Mouse (Mus musculus) liver, postnatal 0 days (tissue): ENCODE measurements around the gene Asxl1. TPM values are rescaled to one million over a fixed set of nuclear protein-coding genes. Genes with fewer than 3 reads are reported as not detected.

ENCODE experiments used
- ATAC-seq: fragments of 200-750 bp; cut with Nextera tagmentation; 2 replicates; pipeline ENCODE4 v1.8.0; 2017; ENCODE audit warnings: mild to moderate bottlenecking, moderate library complexity
- DNase-seq: peaks from one replicate; pipeline ENCODE4 v3.0.0-alpha.2; 2016
- H3K27ac ChIP-seq: fragments of 300-500 bp; sonication (generic); 2 replicates; pipeline ENCODE4 v1.5.1; 2014; ENCODE audit warnings: antibody characterized with exemption, moderate library complexity, mild to moderate bottlenecking, low read depth
- H3K27me3 ChIP-seq: fragments of 300-500 bp; sonication (generic); 2 replicates; pipeline ENCODE4 v1.6.1; 2014; ENCODE audit warnings: low read length, control low read depth, mixed read lengths; ENCODE audit not compliant: insufficient read depth
- H3K36me3 ChIP-seq: fragments of 300-500 bp; sonication (generic); replicated peaks from 2 replicates; pipeline ENCODE4 v1.6.1; 2014; ENCODE audit warnings: mild to moderate bottlenecking, control low read depth, low read length, moderate library complexity, mixed read lengths; ENCODE audit not compliant: insufficient read depth
- H3K4me1 ChIP-seq: fragments of 300-500 bp; sonication (generic); 2 replicates; pipeline ENCODE4 v1.6.1; 2014; ENCODE audit warnings: antibody characterized with exemption, mild to moderate bottlenecking, control low read depth; ENCODE audit not compliant: insufficient read depth
- H3K4me2 ChIP-seq: fragments of 300-500 bp; sonication (generic); 2 replicates; pipeline ENCODE4 v1.6.1; 2014; ENCODE audit warnings: low read depth, mild to moderate bottlenecking, low read length, moderate library complexity, mixed read lengths
- H3K4me3 ChIP-seq: fragments of 300-500 bp; sonication (generic); 2 replicates; pipeline ENCODE4 v1.5.1; 2014; ENCODE audit warnings: low read depth, low read length
- H3K9ac ChIP-seq: fragments of 300-500 bp; sonication (generic); replicated peaks from 2 replicates; pipeline ENCODE4 v1.6.1; 2014; ENCODE audit warnings: mild to moderate bottlenecking, moderate library complexity
- H3K9me3 ChIP-seq: fragments of 300-500 bp; sonication (generic); 2 replicates; pipeline ENCODE4 v1.6.1; 2016; ENCODE audit warnings: mild to moderate bottlenecking, control low read depth, low read length, mixed read lengths
- CTCF ChIP-seq: sonication (generic); IDR thresholded peaks from 2 replicates; pipeline ENCODE4 v1.5.1; 2016; ENCODE audit warnings: antibody characterized with exemption, low read depth
- EP300 ChIP-seq: IDR thresholded peaks from 2 replicates; pipeline ENCODE4 v1.6.1; 2016; ENCODE audit warnings: antibody characterized with exemption, low read depth, mild to moderate bottlenecking
- WGBS: fragments of 180-500 bp; shearing (Covaris S2); extraction: QIAGEN DNeasy Blood & Tissue Kit; methylation state at CpG from one replicate; pipeline ENCODE4 v1.1.7; 2014; ENCODE audit not compliant: insufficient replicate concordance; 5-methylcytosine and 5-hydroxymethylcytosine counted together
- polyA plus RNA-seq: library from polyadenylated mRNA; unstranded; fragments of >200 nt; fragmentation: Nextera tagmentation; extraction: Ambion mirVana; gene quantifications from 2 replicates; pipeline ENCODE4 v1.2.1, GENCODE M21; 2015

Gene Asxl1
- polyA plus RNA-seq: 5.1 and 5.7 TPM in 2 replicates

GRCm38 (mm10) chr2:153345454-153346220 lies at the start of gene Asxl1:
TSS of gene Asxl1 (plus strand) at chr2:153345829.
- H3K4me1 ChIP-seq: peaks cover 43% of the 10 kb centered on the region
- ATAC-seq: peak; percentile 97
- peak within 1 kb of the TSS; percentile 90 for H3K4me3 ChIP-seq
- peak; percentile 95 for DNase-seq
- under 1% methylated on average over 64 of the region's 79 CpGs for WGBS
- no peaks in the 10 kb centered on the region for H3K27me3 ChIP-seq
- H3K36me3 ChIP-seq: 0 out of 2 replicates have a peak, but pooled peaks cover 3% of the 10 kb centered on the region
- no peaks in the 10 kb centered on the region for H3K9me3 ChIP-seq
- peak within 1 kb of the TSS; percentile 97 for H3K9ac ChIP-seq
- TF ChIP-seq EP300 (peak; percentile 71; the same call in 1 of the 2 replicates), CTCF (no peak)
- peak within 1 kb of the TSS; percentile 100 for H3K27ac ChIP-seq
- peak within 1 kb of the TSS; percentile 64 for H3K4me2 ChIP-seq

GRCm38 (mm10) chr2:153297771-153298170 lies 47.9 kb upstream of the Asxl1 start:
- WGBS: 82% methylated on average over 4 of the region's 4 CpGs
- Histone ChIP-seq H3K9ac (no peak overlapping the region; the same call in 1 of the 2 replicates), H3K9me3 (no peaks in the 10 kb centered on the region), H3K36me3 (no peaks in the 10 kb centered on the region; the same call in 1 of the 2 replicates), H3K4me2 (no peak overlapping the region), H3K4me1 (no peaks in the 10 kb centered on the region; the same call in 1 of the 2 replicates), H3K27ac (no peak overlapping the region), H3K4me3 (no peak overlapping the region), H3K27me3 (no peaks in the 10 kb centered on the region)
- TF ChIP-seq EP300: no peak
- no peak for TF ChIP-seq CTCF
- no peak for ATAC-seq
- no peak for DNase-seq

- Histone ChIP-seq H3K4me2 (no peak overlapping the region; the same call in 1 of the 2 replicates), H3K4me1 (no peaks in the 10 kb centered on the region; the same call in 1 of the 2 replicates), H3K4me3 (no peak overlapping the region), H3K36me3 (no peaks in the 10 kb centered on the region; the same call in 1 of the 2 replicates), H3K9me3 (no peaks in the 10 kb centered on the region), H3K27ac (peak overlapping the region; percentile 62), H3K27me3 (no peaks in the 10 kb centered on the region), H3K9ac (no peak overlapping the region; the same call in 1 of the 2 replicates)
- DNase-seq: no peak
- WGBS: 53% methylated on average over 4 of the region's 4 CpGs
- peak; percentile 40; the same call in 1 of the 2 replicates for ATAC-seq
- TF ChIP-seq EP300: no peak
- no peak for TF ChIP-seq CTCF
These were observed 47.2 kb upstream of the Asxl1 start for GRCm38 (mm10) chr2:153298460-153298859.

- no peak for TF ChIP-seq EP300
- peak; percentile 45 for TF ChIP-seq CTCF
- no peak overlapping the region for H3K4me2 ChIP-seq
- H3K36me3 ChIP-seq: no peaks in the 10 kb centered on the region; the same call in 1 of the 2 replicates
- H3K4me1 ChIP-seq: no peaks in the 10 kb centered on the region; the same call in 1 of the 2 replicates
- DNase-seq (no peak), ATAC-seq (peak; percentile 79)
- 27% methylated on average over 4 of the region's 4 CpGs for WGBS
- H3K27ac ChIP-seq: peak overlapping the region; percentile 62
- no peak overlapping the region for H3K9ac ChIP-seq
- H3K4me3 ChIP-seq: no peak overlapping the region
- no peaks in the 10 kb centered on the region for H3K9me3 ChIP-seq
- H3K27me3 ChIP-seq: no peaks in the 10 kb centered on the region
These were observed 46.8 kb upstream of the Asxl1 start for GRCm38 (mm10) chr2:153298863-153299262.

- no peak overlapping the region for H3K9ac ChIP-seq
- H3K4me1 ChIP-seq: peaks cover 4% of the 10 kb centered on the region
- no peak for ATAC-seq
- H3K9me3 ChIP-seq: no peaks in the 10 kb centered on the region
- no peak overlapping the region for H3K27ac ChIP-seq
- DNase-seq: no peak
- TF ChIP-seq CTCF: no peak
- no peaks in the 10 kb centered on the region for H3K27me3 ChIP-seq
- no peak overlapping the region for H3K4me2 ChIP-seq
- H3K4me3 ChIP-seq: no peak overlapping the region
- WGBS: 96% methylated on average over 5 of the region's 5 CpGs
- no peaks in the 10 kb centered on the region; the same call in 1 of the 2 replicates for H3K36me3 ChIP-seq
These were observed 44.5 kb upstream of the Asxl1 start for GRCm38 (mm10) chr2:153301123-153301522.

GRCm38 (mm10) chr2:153305240-153305639 lies 40.4 kb upstream of the Asxl1 start:
- H3K27ac ChIP-seq: 0 out of 2 replicates have a peak overlapping the region, but pooled peaks have one; percentile 11
- H3K4me3 ChIP-seq: no peak overlapping the region
- no peak overlapping the region for H3K4me2 ChIP-seq
- no peak for TF ChIP-seq EP300
- TF ChIP-seq CTCF: no peak
- H3K36me3 ChIP-seq: no peaks in the 10 kb centered on the region
- H3K9me3 ChIP-seq: no peaks in the 10 kb centered on the region
- H3K9ac ChIP-seq: no peak overlapping the region
- no peaks in the 10 kb centered on the region for H3K27me3 ChIP-seq
- peaks cover 6% of the 10 kb centered on the region for H3K4me1 ChIP-seq
- WGBS: 69% methylated on average over 6 of the region's 6 CpGs
- DNase-seq (no peak), ATAC-seq (no peak)
